Mouse (Mus musculus): ENCODE measurements at regions not wholly inside any gene's neighbourhood (a gene's known extent, or its start where the extent isn't known, plus 50 kb on each side); places are given as distances from the start of the nearest gene placed in this dataset.
"Not testable (repeated sequence)": the region's sequence is repeated elsewhere in the genome, so short reads cannot be mapped to it uniquely, and the experiment has no call there.

DNA sequence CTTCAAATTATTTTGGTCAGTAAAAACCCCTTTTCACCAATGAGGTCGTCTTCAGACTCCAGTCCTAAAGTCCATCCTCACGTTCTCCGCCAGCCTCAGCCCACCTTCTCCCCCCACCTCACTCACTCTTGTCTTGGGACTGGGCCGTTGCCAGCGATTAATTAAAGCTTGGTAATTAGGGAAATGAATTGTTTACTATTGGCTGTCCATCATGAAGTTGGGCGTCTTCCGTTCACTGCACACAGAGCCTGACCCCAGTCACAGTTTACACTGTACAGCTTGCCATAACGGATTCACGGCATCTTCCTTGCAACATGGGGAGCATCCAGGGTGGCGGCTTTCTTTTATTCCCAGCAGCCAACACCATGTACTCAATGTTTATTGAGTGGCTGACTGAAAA lies 155.4 kb upstream of the Map1b start:
- no peak overlapping the region for H3K4me2 ChIP-seq
- H3K27ac ChIP-seq: no peak overlapping the region
- no peaks in the 10 kb centered on the region for H3K36me3 ChIP-seq
- 67% methylated on average over 10 of the region's 10 CpGs for WGBS (ENCODE audit: insufficient replicate concordance)
- ATAC-seq (ENCODE audit: low read depth): no peak
- no peak overlapping the region for H3K9ac ChIP-seq
- no peaks in the 10 kb centered on the region for H3K9me3 ChIP-seq (replicated peaks)
- no peak for DNase-seq
- H3K4me1 ChIP-seq (replicated peaks): peaks cover 6% of the 10 kb centered on the region
- H3K27me3 ChIP-seq: peaks cover 5% of the 10 kb centered on the region; the same call in 1 of the 2 replicates
- H3K4me3 ChIP-seq (replicated peaks): no peak overlapping the region

DNA sequence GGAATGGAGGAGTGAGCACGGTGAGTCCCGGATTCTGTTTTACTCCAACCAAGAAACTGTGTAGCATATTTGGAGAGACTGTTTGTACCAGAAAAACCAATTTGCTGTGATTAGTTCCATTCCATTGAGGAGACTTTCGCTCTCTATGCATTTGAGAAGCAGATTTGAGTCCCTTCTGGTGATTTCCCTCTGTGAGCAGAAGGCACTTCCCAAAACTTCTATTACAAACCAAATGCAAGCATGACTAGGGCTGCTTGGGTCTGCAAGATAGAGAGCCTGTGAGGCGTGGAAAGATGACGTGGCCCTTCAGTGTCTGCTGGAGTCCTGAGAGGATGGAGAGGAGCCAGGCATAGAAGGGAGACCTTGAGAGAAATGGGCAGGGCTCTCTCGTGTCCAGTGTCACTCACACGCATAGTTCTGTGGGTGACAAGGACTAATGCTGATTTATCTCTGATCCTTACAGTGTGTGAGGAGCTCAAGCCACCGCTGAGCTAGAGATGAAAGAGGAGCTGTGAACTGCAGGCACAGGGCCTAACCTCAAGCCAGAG lies 153.7 kb upstream of the Map1b start:
- Histone ChIP-seq H3K4me1 (replicated peaks) (peaks cover 6% of the 10 kb centered on the region), H3K27me3 (no peaks in the 10 kb centered on the region), H3K9me3 (replicated peaks) (no peaks in the 10 kb centered on the region), H3K4me3 (replicated peaks) (no peak overlapping the region), H3K9ac (no peak overlapping the region), H3K27ac (no peak overlapping the region), H3K36me3 (no peaks in the 10 kb centered on the region), H3K4me2 (no peak overlapping the region)
- ATAC-seq (ENCODE audit: low read depth) (no peak), DNase-seq (no peak)
- 51% methylated on average over 8 of the region's 8 CpGs for WGBS (ENCODE audit: insufficient replicate concordance)

DNA sequence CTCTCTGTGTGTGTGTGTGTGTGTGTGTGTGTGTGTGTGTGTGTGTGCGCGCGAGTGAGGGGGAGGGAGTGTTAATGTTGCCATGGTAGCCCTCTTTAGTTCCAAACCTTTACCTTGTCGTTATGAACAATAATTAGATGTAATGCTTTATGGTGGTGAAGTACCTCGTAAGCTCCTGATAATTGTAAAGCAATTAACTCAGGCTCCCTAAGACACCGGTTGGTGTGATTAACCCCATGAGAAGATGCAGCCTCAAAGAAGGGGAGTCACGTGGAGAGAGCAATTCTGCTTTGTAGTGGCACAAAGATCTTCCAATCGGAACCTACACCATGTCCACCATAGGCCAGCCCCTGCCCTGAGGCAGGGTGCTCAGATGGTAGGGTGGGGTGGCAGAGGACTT lies 152.3 kb upstream of the Map1b start:
- ATAC-seq (ENCODE audit: low read depth) (no peak), DNase-seq (no peak)
- WGBS (ENCODE audit: insufficient replicate concordance): 52% methylated on average over 5 of the region's 8 CpGs

DNA sequence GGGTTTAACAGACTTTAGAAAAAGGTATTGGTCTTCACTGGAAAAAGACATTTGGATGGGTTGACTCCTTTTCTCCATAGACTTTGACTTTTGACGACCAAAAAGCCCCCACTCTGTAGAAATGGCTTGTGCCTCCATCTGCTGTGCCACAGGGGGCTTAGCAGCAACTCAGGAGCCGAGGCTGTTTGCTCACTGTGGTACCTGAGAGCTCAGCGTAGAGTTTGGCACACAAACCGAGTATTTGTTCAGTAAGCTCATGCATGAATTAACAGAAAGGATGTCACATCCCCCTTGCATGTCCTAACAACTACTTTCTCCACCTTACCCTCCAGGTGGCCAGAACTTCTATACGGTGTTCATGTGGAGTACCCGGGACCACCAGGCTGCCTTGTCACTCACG lies 149.7 kb upstream of the Map1b start:
- H3K27ac ChIP-seq: no peak overlapping the region
- H3K27me3 ChIP-seq: no peaks in the 10 kb centered on the region
- H3K4me3 ChIP-seq (replicated peaks): no peak overlapping the region
- H3K4me2 ChIP-seq: no peak overlapping the region
- ATAC-seq (ENCODE audit: low read depth) (no peak), DNase-seq (no peak)
- H3K9ac ChIP-seq: no peak overlapping the region
- 61% methylated on average over 7 of the region's 7 CpGs for WGBS (ENCODE audit: insufficient replicate concordance)
- H3K36me3 ChIP-seq: no peaks in the 10 kb centered on the region
- no peaks in the 10 kb centered on the region for H3K4me1 ChIP-seq (replicated peaks)
- H3K9me3 ChIP-seq (replicated peaks): no peaks in the 10 kb centered on the region

More for the DNA sequence above, 152.3 kb upstream of the Map1b start:
- H3K36me3 ChIP-seq: no peaks in the 10 kb centered on the region
- H3K27ac ChIP-seq: no peak overlapping the region
- H3K9me3 ChIP-seq (replicated peaks): no peaks in the 10 kb centered on the region
- H3K27me3 ChIP-seq: no peaks in the 10 kb centered on the region
- H3K4me1 ChIP-seq (replicated peaks): peaks cover 6% of the 10 kb centered on the region
- H3K9ac ChIP-seq: no peak overlapping the region
- no peak overlapping the region for H3K4me3 ChIP-seq (replicated peaks)
- no peak overlapping the region for H3K4me2 ChIP-seq

DNA sequence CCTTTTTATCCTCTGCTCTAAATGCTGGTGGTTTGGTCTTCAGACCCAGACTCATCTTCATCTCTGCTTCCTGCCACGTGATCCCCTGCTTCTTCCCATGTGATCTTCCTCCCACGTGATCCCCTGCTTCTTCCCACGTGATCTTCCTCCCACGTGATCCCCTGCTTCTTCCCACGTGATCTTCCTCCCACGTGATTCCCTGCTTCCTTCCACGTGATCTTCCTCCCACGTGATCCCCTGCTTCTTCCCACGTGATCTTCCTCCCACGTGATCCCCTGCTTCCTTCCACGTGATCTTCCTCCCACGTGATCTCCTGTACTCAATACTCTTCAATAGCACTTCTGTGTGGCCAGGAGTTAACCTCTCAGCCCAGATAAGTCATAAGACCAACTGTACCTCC lies 147.1 kb upstream of the Map1b start:
- not testable (repeated sequence) for H3K36me3 ChIP-seq; H3K4me2 ChIP-seq; H3K4me3 ChIP-seq (replicated peaks); H3K27ac ChIP-seq; H3K9me3 ChIP-seq (replicated peaks); ATAC-seq (ENCODE audit: low read depth); H3K9ac ChIP-seq; H3K4me1 ChIP-seq (replicated peaks); DNase-seq; H3K27me3 ChIP-seq
- 59% methylated on average over 12 of the region's 12 CpGs for WGBS (ENCODE audit: insufficient replicate concordance)

DNA sequence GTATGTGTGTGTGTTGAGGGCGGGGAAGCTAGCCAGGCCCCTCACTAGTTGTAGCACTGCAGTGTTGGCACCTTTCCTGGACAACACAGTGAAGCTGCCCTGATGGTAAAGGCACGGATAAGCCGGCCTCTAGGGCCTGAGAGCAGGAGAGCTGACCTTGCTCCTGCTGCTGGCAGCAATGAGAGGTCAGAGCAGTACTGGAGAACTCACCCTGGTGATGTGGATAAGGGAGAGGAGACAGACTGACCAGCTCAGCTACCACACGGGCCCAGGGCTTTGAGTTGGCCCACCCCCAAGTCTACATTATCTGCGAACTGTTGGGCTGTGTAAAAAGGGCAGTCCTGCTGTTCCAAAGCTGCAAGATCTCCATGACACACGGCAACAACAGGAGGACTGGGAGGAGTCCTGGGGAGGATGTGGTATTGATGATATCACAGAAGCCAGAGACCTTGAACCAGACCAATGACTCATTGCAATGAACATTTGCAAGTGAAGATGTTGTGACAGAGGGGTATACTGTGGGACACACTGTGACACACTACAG lies 131.4 kb upstream of the Map1b start:
- Histone ChIP-seq H3K9ac (no peak overlapping the region), H3K27ac (no peak overlapping the region), H3K36me3 (no peaks in the 10 kb centered on the region), H3K27me3 (no peaks in the 10 kb centered on the region), H3K4me2 (no peak overlapping the region), H3K4me1 (replicated peaks) (no peaks in the 10 kb centered on the region), H3K4me3 (replicated peaks) (no peak overlapping the region), H3K9me3 (replicated peaks) (no peaks in the 10 kb centered on the region)
- 36% methylated on average over 6 of the region's 6 CpGs for WGBS (ENCODE audit: insufficient replicate concordance)
- DNase-seq (no peak), ATAC-seq (ENCODE audit: low read depth) (no peak)

DNA sequence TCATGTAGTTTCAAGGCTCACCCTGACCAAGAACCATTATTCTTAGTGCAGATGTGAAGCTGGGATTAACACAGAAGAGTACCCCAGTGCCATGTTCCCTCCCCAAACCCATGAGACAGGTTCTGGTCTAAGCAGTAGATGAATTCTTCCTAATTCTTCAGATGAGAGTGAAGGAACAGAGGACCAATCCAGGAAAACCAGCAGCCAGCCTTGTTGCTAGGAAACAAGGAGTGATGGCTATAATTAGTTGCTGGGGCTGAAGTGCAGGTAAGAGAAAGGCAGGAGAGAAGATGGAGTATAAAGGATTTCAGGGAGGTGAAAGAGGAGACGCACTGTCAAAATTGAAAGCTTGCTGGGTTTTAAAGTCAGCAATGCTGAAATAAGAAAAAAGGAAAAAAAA lies 128.4 kb upstream of the Map1b start:
- ATAC-seq (ENCODE audit: low read depth): no peak
- 68% methylated on average over 1 of the region's 1 CpGs for WGBS (ENCODE audit: insufficient replicate concordance)
- Histone ChIP-seq H3K27ac (no peak overlapping the region), H3K27me3 (no peaks in the 10 kb centered on the region), H3K9ac (no peak overlapping the region), H3K36me3 (no peaks in the 10 kb centered on the region), H3K4me3 (replicated peaks) (no peak overlapping the region), H3K4me2 (no peak overlapping the region), H3K4me1 (replicated peaks) (no peaks in the 10 kb centered on the region), H3K9me3 (replicated peaks) (no peaks in the 10 kb centered on the region)
- DNase-seq: no peak

DNA sequence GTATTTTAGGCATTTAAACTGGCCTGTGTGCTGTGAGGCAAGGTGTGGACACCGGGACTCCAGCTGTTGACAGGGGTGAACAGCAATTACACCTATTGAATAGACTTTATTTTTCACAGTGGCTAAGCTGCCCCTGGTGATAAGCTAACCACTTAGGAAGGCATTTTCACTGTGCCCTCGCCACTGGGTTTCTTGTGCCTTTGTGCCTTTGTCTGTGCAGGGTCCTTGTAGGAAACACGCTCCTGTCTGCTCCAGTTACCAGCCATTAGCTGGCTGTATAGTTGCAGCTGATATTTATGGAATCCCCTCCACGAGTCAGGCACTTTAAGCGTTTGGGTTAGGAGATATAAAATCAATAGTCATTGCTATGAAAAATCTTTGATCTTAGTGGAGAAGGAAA lies 126.5 kb upstream of the Map1b start:
- H3K36me3 ChIP-seq: no peaks in the 10 kb centered on the region
- no peak overlapping the region for H3K4me3 ChIP-seq (replicated peaks)
- no peaks in the 10 kb centered on the region for H3K9me3 ChIP-seq (replicated peaks)
- H3K27ac ChIP-seq: no peak overlapping the region
- no peak overlapping the region for H3K4me2 ChIP-seq
- 41% methylated on average over 5 of the region's 5 CpGs for WGBS (ENCODE audit: insufficient replicate concordance)
- ATAC-seq (ENCODE audit: low read depth) (no peak), DNase-seq (no peak)
- H3K27me3 ChIP-seq: no peaks in the 10 kb centered on the region
- no peak overlapping the region for H3K9ac ChIP-seq
- H3K4me1 ChIP-seq (replicated peaks): no peaks in the 10 kb centered on the region

DNA sequence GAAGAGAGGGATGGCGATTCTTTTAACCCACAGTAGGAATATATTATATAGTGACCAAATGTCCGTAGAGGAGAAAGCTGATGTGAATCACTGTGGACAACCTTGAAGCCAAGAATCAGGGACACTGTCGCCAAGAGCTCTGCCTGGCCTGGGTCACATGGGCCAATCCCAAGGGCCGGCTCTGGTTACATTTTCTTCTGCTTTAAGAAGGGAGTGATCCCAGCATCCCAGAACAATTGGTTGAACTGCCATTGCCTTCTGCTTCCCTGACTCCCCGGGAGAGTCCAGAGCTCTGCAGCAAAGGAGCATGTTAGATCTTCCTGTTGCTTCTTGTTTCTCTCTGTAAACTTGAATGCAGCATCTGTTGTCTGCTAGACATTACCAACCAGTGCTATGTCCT lies 126.0 kb upstream of the Map1b start:
- H3K27me3 ChIP-seq: no peaks in the 10 kb centered on the region
- no peaks in the 10 kb centered on the region for H3K4me1 ChIP-seq (replicated peaks)
- H3K27ac ChIP-seq: no peak overlapping the region
- 63% methylated on average over 5 of the region's 5 CpGs for WGBS (ENCODE audit: insufficient replicate concordance)
- H3K4me2 ChIP-seq: no peak overlapping the region
- H3K4me3 ChIP-seq (replicated peaks): no peak overlapping the region
- DNase-seq (no peak), ATAC-seq (ENCODE audit: low read depth) (no peak)
- H3K9me3 ChIP-seq (replicated peaks): no peaks in the 10 kb centered on the region
- no peak overlapping the region for H3K9ac ChIP-seq
- H3K36me3 ChIP-seq: no peaks in the 10 kb centered on the region

DNA sequence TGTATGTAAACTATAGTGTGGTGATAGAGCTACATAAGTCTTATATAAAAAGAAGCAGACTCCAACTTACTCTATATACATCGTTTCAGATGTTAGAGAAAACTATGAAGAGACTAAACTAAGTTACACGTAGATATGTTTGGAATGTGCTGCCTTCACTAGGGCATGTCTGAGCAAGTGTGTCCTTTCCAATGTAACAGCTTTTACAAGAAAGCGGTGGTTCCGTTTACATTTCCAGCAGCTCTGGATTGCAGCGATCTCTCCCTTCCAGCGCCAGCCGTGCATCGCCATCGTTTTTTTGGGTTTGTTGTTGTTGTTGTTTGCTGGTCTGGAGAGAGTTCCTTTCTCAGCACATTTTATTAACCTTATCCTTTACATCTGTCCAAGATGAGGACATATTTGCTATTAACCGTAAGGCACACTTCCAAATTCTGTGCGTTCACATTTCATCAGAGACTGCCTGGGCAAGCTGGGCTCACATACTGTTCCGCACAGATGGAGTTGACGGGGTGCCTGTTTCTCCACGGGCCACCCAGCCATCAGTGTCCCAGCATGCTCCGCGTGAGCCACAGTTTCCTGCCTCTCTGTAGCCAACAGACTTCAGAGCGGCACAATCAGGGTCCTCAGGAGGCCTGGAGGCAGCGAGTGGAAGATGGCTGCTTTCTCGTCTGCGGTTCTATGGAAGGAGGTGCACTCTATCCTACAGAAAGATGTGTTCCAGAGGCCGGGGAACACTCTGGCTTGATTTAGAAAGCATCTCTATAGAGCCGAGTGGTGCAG lies 125.2 kb upstream of the Map1b start:
- H3K4me3 ChIP-seq (replicated peaks): no peak overlapping the region
- 67% methylated on average over 22 of the region's 22 CpGs for WGBS (ENCODE audit: insufficient replicate concordance)
- H3K36me3 ChIP-seq: no peaks in the 10 kb centered on the region
- no peaks in the 10 kb centered on the region for H3K27me3 ChIP-seq
- no peak for DNase-seq
- H3K4me1 ChIP-seq (replicated peaks): no peaks in the 10 kb centered on the region
- ATAC-seq (ENCODE audit: low read depth): no peak
- no peaks in the 10 kb centered on the region for H3K9me3 ChIP-seq (replicated peaks)
- H3K9ac ChIP-seq: no peak overlapping the region
- no peak overlapping the region for H3K27ac ChIP-seq
- no peak overlapping the region for H3K4me2 ChIP-seq

DNA sequence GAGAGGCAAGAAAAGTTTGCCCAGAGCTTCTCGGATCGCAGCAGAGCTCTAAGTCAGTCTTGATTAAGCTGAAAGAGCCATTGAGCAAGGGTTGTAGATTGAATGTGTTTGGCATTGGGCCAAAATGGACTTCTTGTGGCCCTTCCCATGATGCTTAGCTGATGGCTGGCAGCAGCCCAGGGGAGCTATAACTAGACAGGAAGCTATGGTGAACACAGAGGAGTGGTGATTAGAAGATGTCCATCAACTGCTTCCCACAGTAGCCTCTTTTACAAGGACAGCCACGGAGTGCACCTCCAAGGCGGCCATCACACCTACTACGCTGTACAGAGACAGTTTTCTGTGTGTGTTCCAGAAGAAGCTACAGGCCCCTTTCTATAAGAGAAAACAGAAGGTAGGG lies 116.4 kb upstream of the Map1b start:
- Histone ChIP-seq H3K27ac (no peak overlapping the region), H3K27me3 (no peaks in the 10 kb centered on the region), H3K9ac (no peak overlapping the region), H3K9me3 (replicated peaks) (no peaks in the 10 kb centered on the region), H3K36me3 (no peaks in the 10 kb centered on the region), H3K4me2 (no peak overlapping the region), H3K4me1 (replicated peaks) (no peaks in the 10 kb centered on the region), H3K4me3 (replicated peaks) (no peak overlapping the region)
- 75% methylated on average over 5 of the region's 5 CpGs for WGBS (ENCODE audit: insufficient replicate concordance)
- no peak for DNase-seq
- ATAC-seq (ENCODE audit: low read depth): no peak

DNA sequence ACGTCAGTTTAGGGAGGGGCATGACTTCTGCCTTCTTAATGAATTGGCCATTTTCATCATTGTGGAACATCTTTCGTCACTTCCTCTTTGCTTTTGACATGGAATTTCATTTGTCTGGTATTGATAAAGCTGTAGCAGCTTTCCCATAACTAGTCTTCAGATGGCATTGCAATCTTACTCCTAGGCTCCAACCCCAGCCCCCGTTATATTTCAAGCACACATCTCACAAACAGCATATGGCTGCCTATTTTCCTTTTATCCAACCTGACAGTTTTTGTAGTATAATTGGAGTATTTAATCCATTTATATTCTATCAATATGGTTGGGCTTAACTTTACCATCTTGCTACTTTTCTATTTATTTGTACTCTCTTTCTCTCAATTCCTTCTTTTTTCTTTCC lies 114.5 kb upstream of the Map1b start:
- Histone ChIP-seq H3K9me3 (replicated peaks) (no peaks in the 10 kb centered on the region), H3K4me3 (replicated peaks) (no peak overlapping the region), H3K4me1 (replicated peaks) (no peaks in the 10 kb centered on the region), H3K36me3 (no peaks in the 10 kb centered on the region), H3K4me2 (no peak overlapping the region), H3K27ac (no peak overlapping the region), H3K9ac (no peak overlapping the region), H3K27me3 (no peaks in the 10 kb centered on the region)
- ATAC-seq (ENCODE audit: low read depth) (no peak), DNase-seq (no peak)
- 52% methylated on average over 3 of the region's 3 CpGs for WGBS (ENCODE audit: insufficient replicate concordance)
